Mouse (Mus musculus): ENCODE data around the gene Hsd11b1.

- TF ChIP-seq CTCF (IDR thresholded peaks at IDR 0.05; ENCODE audit: low read depth, low read length) (no peak), POLR2A (IDR thresholded peaks at IDR 0.05; ENCODE audit: borderline replicate concordance, low read depth, low read length) (no peak)
Measured at GRCm38 (mm10) chr1:193311596-193311995, 47.7 kb upstream of the Hsd11b1 start.

Measured in bone marrow macrophage, adult 2 months (primary cell).